Mouse (Mus musculus) layer of hippocampus, postnatal 14 days (tissue): Measurements from ENCODE around the gene Odf4. TPM values are rescaled to one million over a fixed set of nuclear protein-coding genes. Genes with fewer than 3 reads are reported as not detected.

Experiments used
- DNase-seq, 2 experiments: peaks; one replicate each; pipeline ENCODE4 v3.0.0; 2021 to 2022; ENCODE audit warnings: low spot score in 2 of 2, mixed read lengths in 1 of 2
- total RNA-seq, 2 experiments: library from RNA; stranded (reverse); gene quantifications; 2 replicates each; pipeline ENCODE4 v1.2.3; 2021

Gene Odf4
- total RNA-seq, 2 experiments from 2014 or later = 0.33 to 0.41 TPM

DNA sequence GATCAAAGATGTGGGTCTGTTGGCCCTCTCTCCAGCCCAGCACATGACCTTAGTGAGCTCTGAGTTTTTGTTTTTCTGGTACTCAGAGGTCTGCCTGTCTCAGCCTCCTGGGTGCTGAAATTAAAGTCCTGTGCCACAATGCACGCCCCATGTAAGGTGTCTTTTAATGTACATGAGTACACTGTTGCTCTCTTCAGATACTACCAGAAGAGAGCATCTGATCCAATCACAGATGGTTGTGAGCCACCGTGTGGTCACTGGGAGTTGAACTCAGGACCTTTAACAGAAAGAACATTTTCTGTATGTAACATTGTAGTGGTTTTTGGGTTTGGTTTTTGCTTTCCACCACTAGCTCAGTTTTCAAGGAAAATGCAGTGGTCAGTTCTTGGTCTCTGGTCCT is 23.1 kb downstream of the Odf4 start:
- no peak for DNase-seq

DNA sequence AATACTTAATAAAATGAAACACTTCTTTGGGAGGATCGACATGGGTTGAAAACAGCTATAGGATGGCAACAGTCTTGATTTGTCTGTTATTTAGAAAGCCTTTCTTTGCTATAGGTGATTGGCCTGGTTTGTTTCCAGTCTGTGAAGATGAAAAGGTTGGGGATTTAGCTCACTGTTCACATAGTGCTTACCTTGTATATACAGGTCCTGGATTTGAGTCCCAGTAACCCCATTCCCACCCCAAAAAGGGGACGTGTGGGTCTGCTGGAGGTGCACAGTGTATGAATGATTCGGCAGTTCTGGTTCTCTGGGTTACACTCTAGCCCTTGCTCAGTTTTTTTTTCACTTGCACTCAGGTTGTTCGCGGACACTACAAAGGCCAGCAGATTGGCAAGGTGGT is 24.1 kb downstream of the Odf4 start:
- DNase-seq = no peak

DNA sequence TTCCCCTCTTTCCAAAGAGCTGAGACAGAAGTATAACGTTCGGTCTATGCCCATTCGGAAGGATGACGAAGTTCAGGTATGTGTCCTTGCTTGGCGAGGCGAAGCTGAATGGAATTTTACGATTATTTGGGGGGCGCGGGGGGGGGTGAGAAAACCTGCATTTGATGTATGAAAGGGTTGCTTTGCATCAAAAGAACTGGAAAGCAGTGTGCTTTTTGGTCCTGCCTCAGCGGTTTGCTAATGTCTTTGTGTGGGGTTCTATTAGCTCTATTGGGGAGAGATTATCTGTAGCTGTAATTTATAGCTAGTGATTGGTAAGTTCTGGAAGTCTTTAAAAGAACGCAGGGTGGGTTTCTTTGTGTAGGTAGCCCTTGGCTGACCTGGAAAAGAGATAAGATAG is 24.5 kb downstream of the Odf4 start:
- no peak for DNase-seq

DNA sequence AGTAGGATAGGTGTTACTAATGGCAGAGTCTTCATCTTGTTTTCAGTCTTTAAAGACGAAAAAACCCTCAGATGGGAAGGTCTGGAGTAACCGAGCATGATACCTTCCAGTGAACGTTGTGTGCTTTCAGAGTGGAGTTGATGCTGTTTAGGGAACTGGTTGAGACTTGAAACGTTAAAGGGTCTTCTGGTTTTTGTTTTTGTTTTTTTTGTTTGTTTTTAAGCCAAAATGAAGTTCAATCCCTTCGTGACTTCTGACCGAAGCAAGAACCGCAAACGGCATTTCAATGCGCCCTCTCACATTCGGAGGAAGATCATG is 24.9 kb downstream of the Odf4 start:
- no peak for DNase-seq

DNA sequence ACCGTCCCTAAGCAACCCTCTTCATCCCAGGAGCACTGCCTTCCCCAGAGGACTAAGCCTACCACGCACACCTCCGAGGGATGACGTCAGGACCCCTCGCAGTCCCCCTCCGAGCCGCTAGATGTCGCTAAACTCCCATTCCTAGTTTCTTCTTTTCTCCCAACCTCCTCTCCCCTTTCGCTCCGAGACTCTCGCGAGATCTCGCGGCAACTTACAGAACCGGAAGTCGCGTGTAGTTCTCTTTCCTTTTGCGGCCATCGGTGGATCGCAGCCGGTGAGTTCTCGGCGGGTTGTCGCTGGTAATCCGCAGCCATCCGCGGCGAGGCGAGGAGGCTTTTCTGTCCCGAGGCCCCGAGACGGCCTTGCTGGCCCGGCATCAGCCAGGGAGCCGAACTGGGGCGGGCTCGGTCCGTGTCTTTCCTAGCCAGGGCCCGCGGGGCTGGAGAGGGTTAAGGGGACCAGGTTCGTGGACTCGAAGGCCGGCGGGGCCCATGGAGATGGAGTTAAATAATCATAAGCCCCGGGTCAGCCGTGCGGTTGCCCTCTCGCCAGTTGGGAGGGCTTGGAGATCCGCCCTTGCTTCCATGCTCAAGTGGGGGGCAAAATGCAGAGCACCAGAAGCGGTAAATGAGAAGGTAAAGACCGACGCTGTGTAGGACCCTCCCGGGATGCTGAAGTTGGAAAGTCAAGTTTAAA is 25.4 kb downstream of the Odf4 start, which contains the start of gene Rpl26:
Gene Rpl26 (plus strand): TSS at position 233 of the 696 bp plus-strand sequence.
- DNase-seq = peak; percentile 99

DNA sequence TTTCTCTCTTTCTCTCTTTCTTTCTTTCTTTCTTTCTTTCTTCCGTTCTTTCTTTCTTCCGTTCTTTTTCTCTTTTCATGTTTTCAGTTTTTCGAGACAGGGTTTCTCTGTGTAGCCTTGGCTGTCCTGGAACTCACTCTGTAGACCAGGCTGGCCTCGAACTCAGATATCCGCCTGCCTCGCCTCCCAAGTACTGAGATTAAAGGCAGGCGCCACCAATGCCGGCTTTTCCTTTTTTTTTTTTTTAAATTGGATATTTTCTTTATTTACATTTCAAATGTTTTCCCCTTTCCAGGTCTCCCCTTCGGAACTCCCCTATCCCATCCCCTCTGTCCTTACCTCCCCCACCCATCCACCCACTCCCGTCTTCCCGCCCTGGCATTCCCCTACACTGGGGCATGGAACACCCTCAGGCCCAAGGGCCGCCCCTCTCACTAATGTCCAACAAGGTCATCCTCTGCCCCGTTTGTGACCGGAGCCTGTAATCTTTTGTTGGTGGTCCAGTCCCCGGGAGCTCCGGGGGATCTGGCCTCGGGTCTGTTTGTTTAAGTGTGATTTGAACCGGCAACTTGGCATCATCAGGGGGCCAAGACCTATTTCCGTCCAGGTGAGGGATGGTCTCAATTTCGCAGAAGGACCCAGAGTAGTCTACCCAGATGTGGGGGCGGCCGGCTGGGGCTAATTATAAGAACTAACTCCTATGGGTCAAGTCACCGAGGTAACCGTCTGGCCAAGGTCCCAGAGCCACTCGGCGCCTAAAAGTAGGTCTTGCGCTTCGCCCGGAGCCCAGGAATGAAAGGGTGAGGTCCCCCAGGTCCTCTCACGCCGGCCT is 26.1 kb downstream of the Odf4 start:
- DNase-seq = peak in 1 of 2 experiments; percentile 16

DNA sequence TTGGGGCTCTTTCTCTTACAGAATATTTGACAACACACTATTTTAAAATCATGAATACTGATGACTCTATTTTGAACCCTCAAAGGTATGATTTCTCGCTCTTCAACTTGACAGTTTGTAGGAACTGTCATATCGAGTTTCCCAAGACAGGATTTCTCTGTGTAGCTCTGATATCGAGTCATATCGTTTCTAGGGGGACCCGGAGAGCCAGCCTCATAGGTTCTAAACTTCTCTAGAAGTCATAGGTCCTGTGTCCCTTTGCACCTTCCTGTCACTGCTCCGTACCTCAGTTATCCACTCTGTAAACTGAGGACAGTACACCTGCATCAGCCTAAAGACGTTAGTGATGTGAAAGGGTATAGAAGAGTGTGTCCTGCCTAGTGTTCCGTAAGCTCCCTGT is 27.1 kb downstream of the Odf4 start:
- DNase-seq = no peak

DNA sequence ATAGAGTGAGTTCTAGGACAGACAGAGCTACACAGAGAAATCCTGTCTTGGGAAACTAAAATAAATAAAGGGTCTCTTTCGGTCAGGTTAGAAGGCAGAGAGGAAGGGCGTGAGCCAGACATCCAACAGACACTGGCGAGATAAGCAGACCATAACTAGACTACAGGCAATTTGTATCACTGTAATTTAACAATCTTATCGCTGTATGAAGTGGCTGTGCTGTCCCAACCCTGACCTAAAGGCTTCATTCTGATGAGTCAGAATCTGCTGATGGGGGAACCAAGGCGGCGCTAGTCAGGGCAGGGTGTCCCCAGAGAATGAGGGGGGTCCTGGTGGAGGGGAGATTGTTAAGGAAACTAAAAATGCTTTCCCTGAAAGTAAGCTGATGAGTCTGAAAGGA is 28.1 kb downstream of the Odf4 start:
- DNase-seq = no peak

DNA sequence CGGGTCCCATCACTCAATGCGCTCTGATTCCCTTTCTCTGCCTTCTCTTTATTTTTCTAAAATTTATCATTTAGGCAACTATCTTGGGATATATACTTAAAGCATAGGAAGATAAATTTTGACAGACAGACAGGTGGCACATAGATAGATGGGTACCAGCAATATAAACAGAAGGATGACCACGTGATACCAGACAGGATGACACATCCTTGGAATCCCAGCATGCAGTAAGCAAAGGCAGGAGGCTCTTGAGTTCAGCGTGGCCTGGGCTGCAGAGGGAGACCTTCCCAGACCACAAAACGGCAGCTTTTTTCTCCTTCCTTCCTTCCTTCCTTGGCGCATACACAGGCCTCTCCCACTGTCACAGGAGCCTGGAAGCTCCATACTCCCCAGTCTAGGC is 29.0 kb downstream of the Odf4 start:
- DNase-seq = no peak

DNA sequence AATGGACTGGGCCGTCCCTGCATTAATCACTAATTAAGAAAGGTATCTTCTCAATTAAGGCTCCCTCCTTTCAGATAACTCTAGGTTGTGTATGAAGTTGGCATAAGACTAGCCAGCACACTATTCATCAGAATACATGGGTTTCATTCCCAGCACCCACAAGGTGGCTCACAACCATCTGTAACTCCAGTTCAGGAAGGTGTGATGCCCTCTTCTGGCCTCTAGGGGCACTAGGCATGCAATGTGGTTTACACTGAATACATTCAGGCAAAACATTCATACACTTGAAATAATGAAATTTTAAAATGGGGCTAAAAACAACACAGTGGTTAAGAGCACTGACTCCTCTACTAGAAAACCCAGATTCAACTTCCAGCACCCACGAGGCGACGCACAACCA is 29.8 kb downstream of the Odf4 start:
- DNase-seq = no peak

DNA sequence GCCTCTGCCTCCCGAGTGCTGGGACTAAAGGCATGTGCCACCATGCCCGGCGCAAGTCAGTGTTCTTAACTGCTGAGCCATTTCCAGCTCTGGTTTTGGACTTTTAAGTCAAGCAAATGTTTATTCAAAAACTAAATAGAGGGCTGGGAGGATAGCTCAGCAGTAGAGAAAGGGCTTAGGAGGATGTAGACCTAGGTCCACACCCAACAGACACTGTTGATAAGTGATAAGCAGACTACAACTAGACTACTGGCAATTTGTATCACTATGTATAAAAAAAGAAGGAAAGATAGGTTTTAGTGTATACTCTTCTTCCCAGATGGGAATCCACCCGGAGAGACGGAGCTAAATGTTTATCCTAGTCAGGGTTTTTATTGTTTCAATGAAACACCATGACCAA is 30.6 kb downstream of the Odf4 start:
- DNase-seq = no peak

DNA sequence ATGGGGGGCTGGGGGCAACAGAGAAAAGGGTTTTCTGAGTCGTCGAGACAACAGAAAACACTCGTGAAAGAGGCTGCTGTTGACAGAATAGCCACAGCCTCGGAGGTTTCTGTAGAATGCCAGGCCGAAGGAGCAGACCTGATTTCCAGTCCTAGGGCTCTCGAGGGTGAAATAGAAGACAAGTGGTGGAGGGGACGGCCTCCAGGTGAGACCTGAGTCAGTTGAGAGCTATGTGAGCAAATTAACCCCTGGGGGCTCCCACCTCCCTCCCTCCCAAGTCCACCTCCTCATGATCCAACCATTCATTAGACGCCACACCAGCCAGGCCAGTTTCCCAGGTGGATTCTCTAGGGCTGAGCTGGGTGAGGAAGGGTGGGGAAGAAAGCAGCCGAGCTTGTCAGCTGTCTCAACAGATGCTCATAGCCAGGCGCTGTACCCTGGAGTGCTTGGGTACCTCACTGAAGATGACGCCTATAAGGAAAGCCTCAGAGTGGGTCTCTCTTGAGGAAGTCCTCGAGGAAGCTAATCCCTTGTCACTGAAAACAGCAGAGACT is 32.9 kb downstream of the Odf4 start:
- DNase-seq = no peak

DNA sequence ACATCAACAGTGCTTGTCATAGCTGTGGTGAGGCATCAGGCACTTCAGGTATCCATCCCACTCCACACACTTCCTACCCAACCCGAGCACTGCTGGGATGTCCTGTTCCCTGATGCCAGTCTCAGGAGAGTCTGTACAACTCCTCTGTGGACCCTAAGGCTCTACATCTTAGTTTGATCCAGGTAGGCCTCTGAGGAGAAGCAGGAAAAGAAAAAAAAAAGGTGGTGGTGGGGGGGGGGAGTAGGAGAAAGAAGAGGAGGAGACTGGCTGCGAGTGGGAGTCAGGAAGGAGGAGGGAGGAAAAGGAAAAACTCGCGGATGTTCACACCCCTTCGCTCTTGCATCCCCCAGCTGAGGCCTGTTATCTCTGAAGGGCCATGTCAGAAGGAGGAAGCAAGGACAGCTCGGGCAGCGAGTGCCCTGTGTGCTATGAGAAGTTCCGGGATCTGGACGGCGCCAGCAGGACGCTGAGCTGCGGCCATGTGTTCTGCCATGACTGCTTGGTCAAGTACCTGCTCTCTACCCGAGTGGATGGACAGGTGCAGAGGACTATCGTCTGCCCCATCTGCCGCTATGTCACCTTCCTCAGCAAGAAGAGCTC is 34.5 kb downstream of the Odf4 start:
- no peak for DNase-seq

DNA sequence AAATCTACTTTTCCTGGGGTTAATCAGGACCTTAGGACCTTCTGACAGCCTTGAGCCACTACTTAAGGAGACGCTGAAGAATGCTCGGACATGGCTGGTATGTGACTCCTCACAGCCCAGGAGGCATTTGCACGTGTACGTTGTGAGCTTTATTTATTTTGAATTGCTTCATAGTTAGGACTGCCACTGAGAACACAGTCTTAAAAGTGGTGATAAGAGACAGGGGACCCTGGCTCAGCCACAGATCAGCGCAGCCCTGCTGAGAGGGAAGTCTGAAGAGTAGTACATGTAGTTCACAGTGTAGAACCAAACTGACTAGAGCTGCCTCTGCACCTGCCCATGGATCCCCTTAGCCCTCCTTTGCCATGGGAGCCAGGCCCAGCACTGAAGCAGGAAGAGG is 35.1 kb downstream of the Odf4 start:
- DNase-seq = no peak

DNA sequence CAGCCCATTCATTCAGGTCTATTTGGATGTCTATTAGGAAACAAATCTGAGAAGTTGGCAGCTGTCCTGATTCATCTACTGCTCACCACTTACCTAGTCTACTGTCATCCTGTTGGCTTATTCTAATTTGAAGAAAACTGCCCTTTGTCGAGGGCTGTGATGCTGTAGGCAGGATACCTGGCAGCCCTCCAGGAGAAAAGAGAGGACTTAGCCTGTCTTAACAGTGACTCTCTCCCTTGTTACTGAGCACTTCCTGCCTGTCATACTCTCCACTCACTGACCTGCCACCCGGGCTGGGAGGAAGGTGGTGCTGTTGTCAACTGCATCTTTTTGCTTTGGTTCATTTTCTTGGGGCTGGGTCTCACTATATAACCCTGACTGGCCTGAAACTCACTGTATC is 36.3 kb downstream of the Odf4 start:
- no peak for DNase-seq

DNA sequence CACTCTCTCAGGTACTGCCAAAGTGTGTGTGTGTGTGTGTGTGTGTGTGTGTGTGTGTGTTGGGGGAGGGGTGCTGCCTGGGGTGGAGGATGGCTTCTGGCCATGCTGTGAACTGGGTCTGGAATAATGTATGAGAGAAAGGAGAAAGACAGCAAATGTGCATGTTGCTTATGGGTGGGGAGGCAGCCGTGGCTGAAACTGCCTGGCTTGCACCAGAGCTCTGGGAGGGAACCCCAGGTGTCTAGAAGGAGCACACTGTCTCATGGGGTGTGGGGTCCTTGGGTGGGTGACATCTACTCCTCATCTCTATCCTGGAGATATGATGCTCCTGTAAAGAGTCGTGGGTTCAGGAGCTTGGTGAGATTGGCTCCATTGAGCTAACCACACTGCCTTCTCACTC is 38.2 kb downstream of the Odf4 start:
- no peak for DNase-seq

DNA sequence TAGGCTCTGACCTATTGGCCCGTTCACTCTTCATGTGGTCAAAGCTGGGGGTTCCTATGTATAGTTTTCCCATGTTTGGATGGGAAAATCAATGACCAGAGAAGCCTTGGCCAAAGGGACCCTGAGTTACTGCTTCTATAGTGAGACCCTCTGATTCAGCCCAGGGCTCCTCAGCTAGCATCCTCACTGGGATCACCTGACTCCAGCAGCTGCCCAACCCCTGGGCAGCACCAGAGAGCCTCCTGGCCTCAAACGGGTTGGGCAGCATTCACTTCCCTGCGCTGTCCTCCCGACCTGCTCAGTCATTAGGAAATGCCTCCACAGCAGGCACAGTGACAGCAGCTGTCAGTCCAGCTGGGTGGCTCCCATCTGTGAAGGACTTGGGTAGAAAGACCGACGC is 38.6 kb downstream of the Odf4 start, which contains the start of gene Rnf222:
Gene Rnf222 (plus strand): TSS at position 301 of the 400 bp plus-strand sequence.
- DNase-seq = no peak

DNA sequence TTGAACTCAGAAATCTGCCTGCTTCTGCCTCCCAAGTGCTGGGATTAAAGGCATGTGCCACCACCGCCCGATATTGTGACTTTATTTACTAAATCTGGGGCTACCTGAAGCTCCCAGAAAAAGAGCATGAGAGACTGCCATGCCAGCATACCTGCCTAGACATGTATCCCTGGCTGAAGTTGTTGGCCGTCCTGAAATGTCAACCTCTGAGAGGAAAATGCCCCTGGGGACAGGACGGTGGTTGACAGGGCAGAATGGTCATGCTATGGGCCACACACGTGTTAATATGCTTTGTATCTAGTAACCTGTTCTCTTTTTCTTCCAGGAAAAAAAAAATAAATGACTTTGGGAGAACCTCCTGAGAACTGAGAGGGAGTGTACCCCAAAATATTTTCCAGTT is 40.8 kb downstream of the Odf4 start:
- no peak for DNase-seq

DNA sequence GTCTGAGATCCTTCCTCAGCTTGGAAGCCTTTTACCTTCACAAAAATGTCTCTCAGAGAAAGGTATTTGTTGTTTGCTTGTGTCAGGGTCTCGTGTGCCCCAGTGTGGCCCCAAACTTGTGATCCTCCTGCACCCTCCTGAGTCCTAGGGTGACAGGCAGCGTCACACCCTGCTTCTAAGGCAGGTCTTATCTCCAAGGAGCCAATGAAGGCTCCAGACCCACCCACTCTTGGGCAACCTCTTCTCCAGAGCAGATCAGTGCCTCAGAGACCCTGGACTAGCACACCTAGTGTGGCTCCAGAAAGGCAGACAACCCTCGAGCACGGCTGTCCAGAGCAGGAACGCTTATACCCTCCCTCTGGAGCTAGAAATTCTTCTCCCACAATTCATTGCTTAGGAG is 42.5 kb downstream of the Odf4 start:
- DNase-seq = no peak

DNA sequence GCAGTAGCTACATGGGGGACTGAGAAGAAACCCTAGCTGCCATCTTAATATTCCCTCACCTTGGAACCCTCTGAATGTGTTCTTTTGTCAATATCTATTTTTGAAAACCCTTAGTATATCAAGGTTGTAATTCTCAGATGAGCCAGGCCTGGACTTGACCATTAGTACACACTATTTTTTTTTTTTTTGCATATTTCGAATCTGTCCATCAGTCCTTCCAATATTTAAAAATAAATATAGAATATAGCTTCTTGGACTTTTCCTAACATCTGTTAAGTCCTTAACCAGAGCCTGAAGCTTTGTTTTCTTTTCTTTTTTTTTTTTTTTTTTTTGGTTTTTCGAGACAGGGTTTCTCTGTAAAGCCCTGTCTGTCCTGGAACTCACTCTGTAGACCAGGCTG is 43.0 kb downstream of the Odf4 start:
- no peak for DNase-seq

DNA sequence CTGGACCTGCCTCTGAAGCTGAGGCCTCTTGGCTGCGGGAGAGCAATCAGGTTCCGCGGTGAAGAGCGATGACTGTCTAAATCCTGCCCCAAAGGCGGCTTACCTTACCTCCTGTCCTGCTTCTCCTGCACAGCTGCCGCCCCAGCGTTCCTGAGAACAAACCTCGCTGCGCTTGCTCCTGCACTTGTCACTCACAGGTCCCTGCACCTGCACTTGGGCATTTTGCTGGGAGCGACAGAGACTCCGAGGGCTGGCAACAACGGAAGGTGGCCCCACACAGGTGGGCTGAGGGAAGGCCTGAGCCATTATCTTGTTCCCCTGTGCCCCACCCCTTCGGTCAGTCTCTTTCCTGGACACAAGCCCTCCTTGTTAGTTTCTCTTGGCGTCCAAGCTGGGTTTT is 44.8 kb downstream of the Odf4 start:
- no peak for DNase-seq

DNA sequence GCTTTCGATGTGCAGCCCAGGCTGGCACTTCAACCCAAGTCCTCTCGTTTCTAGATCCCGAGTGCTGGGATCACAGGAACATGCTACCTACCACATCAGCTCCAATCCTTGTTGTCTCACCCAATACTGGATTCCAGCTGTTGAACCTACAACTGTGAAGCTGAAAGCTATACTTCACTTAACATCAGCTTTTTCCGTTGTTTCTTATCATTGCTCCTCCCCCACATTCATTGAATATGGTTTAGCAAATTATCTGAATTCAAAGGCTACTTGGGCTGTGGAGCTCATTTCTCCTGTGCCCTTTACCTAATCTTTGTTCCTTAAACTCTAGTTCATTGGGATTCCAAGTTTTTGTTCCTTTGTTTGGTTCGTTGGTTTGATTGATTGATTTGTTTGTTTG is 48.1 kb downstream of the Odf4 start:
- no peak for DNase-seq
